Mouse (Mus musculus) heart, adult 2 months (tissue): ENCODE results near the gene Sbk3.

Experiments used
- CTCF ChIP-seq: fragments of 200-600 bp; IDR thresholded peaks from 2 replicates; pipeline ENCODE4 v1.8.1; 2022; ENCODE audit warnings: antibody characterized with exemption, mild to moderate bottlenecking, moderate library complexity
- EP300 ChIP-seq: fragments of 200-500 bp; IDR thresholded peaks from 2 replicates; pipeline ENCODE4 v1.6.1; 2011; ENCODE audit warnings: low read depth, low read length, control low read depth; ENCODE audit not compliant: insufficient read depth
- POLR2A ChIP-seq: fragments of 200-500 bp; IDR thresholded peaks from 2 replicates; pipeline ENCODE4 v1.6.1; 2011; ENCODE audit warnings: mild to moderate bottlenecking, low read depth, low read length, control low read depth; ENCODE audit not compliant: insufficient read depth

GRCm38 (mm10) chr7:4919096-4919495, 51.9 kb downstream of the Sbk3 start:
- TF ChIP-seq CTCF: no peak
- TF ChIP-seq EP300: no peak
- TF ChIP-seq POLR2A: no peak
